Mouse (Mus musculus): Measurements from ENCODE around the gene Prss50. TPM values are rescaled to one million over a fixed set of nuclear protein-coding genes. Genes with fewer than 3 reads are reported as not detected.

Gene Prss50
- polyA plus RNA-seq, 1 experiment = 6.9 TPM

DNA sequence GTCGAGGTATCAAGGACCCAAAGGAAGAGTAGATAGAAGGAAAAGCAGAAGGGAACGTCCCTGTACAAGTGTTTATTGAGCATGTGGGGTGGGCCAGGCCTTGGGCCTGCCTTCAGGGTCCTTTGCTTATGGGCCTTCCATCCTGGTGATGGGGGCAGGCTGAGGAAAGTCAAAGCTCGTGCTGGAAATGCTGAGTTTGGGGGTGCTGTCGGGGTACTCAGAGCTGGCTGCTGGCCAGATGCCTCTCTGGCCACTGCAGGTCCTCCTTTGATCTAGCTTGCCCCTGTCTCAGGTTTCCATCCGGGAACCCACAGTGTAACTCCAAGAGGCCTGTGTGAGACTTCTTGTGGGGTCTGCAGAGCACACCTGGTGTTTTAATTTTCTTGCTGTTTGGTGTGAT, 756 bp downstream of the Prss50 start:
- WGBS = 73% methylated on average over 5 of the region's 5 CpGs
- 0 out of 2 replicates have a peak overlapping the region, but pooled peaks have one; percentile 21 for H3K27ac ChIP-seq (ENCODE audit: control insufficient read depth, insufficient read depth, low read depth, low read length, poor library complexity)
- TF ChIP-seq POLR2A (IDR thresholded peaks at IDR 0.05; ENCODE audit: borderline replicate concordance, control insufficient read depth, low read depth, low read length) = no peak
- TF ChIP-seq CTCF (IDR thresholded peaks at IDR 0.05; ENCODE audit: control insufficient read depth, insufficient read depth, low read length) = no peak
- H3K4me3 ChIP-seq (replicated peaks; ENCODE audit: control insufficient read depth, low read depth, low read length) = no peak overlapping the region
- H3K4me1 ChIP-seq (ENCODE audit: control insufficient read depth, insufficient read depth, low read length) = peaks cover 2% of the 10 kb centered on the region; the same call in 1 of the 2 replicates

DNA sequence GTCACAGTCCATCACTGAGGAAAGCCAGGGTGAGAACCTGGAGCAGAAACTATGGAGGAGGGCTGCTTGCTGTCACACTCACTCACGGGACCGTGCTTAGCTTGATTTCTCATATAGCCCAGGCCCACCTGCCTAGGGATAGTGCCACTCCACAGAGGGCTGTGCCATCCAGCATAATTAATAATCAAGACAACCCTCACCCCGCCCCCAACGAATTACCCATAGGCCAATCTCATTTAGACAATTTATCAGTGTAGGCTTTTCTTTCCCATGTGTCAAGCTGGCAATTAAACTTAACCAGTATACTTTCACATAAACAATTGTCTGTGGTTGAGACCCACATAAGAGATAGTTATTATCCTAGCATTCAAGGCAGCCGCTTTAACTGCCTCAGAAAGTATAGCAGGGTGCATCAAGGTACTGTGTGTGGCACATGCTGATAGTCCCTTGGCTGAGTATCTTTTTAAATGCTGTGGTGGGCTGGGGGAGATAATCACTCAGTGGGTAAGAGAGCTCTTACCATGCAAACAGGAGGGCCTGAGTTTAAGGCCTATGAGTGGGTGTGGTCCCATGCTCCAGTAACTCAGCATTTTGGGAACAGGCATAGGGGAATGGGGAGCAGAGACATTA, 1.3 kb downstream of the Prss50 start:
- TF ChIP-seq CTCF (IDR thresholded peaks at IDR 0.05; ENCODE audit: control insufficient read depth, insufficient read depth, low read length) (no peak), POLR2A (IDR thresholded peaks at IDR 0.05; ENCODE audit: borderline replicate concordance, control insufficient read depth, low read depth, low read length) (no peak)
- 62% methylated on average over 5 of the region's 5 CpGs for WGBS
- Histone ChIP-seq H3K4me1 (ENCODE audit: control insufficient read depth, insufficient read depth, low read length) (peaks cover 2% of the 10 kb centered on the region; the same call in 1 of the 2 replicates), H3K27ac (ENCODE audit: control insufficient read depth, insufficient read depth, low read depth, low read length, poor library complexity) (0 out of 2 replicates have a peak overlapping the region, but pooled peaks have one; percentile 21), H3K4me3 (replicated peaks; ENCODE audit: control insufficient read depth, low read depth, low read length) (no peak overlapping the region)

DNA sequence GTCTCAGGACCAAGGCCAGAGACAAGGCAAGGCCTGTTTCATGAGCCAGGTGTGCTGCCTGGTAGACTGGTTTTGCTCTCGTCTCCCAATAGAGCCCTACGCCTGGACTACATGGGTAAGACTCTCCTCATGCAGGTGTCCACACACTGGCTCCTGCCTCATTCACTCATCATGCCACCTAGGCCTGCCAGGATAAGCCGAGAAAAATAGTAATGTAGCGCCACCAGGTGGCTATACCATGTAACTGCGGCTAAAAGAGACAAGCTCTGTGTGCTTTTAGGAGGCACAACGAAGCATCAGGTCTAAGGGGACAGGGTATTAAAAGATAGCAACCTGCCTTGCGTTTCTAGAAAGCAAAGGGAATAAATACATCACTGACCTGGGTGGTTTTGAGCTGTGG, 13.3 kb downstream of the Prss50 start:
- Histone ChIP-seq H3K4me3 (replicated peaks; ENCODE audit: control insufficient read depth, low read depth, low read length) (no peak overlapping the region), H3K27ac (ENCODE audit: control insufficient read depth, insufficient read depth, low read depth, low read length, poor library complexity) (no peak overlapping the region), H3K4me1 (ENCODE audit: control insufficient read depth, insufficient read depth, low read length) (no peaks in the 10 kb centered on the region)
- WGBS = 11% methylated on average over 7 of the region's 7 CpGs
- peak; percentile 52 for TF ChIP-seq CTCF (IDR thresholded peaks at IDR 0.05; ENCODE audit: control insufficient read depth, insufficient read depth, low read length)
- TF ChIP-seq POLR2A (IDR thresholded peaks at IDR 0.05; ENCODE audit: borderline replicate concordance, control insufficient read depth, low read depth, low read length) = no peak

DNA sequence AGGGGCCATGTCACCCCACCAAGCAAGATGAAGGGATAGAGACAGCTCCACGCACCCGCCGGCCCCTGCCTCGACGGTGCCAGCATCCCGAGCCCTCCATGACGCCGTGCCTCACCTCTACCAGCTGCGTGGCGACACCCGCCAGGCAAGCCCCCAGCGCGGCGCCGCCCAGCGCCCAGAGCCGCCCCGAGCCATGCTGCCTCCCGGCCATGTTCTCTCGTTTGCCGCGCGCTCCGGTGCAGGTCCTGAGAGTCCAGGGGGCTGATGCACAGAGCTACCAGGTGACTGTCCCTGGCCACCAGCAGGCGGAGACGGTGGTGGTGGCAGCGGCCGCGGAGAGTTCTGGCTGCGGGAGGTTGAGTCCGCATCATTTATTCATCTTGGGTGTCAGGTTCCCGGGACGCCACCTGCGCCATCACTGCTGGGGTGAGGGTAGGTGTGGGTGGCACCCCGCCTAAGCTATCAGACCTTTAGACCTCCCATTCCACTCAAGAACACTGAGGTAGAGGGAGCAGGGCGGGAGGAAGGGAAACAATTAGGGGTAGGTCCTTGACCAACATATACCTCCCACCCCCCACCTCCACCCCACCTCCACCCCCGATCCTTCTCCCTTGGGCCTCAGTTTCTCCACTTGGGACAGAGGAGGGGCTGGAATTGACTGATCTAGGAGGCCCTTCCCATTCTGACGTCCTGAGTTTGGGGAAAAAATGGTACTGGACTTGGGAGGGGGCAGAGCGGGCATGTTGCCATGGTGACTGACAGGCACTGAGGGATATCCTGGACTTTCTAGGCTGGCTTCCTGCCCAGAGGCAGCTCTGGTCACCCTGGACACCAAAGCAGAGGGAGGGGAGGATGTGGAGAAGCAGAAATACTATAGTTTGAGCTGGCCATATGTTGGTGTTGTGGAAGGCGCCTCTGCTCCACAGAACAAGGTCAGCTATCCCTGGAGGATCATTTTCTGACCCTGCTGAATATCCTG, 16.2 kb downstream of the Prss50 start:
- TF ChIP-seq POLR2A (IDR thresholded peaks at IDR 0.05; ENCODE audit: borderline replicate concordance, control insufficient read depth, low read depth, low read length) (no peak), CTCF (IDR thresholded peaks at IDR 0.05; ENCODE audit: control insufficient read depth, insufficient read depth, low read length) (no peak)
- H3K27ac ChIP-seq (ENCODE audit: control insufficient read depth, insufficient read depth, low read depth, low read length, poor library complexity) = no peak overlapping the region
- 26% methylated on average over 40 of the region's 40 CpGs for WGBS
- no peak overlapping the region for H3K4me3 ChIP-seq (replicated peaks; ENCODE audit: control insufficient read depth, low read depth, low read length)
- no peaks in the 10 kb centered on the region for H3K4me1 ChIP-seq (ENCODE audit: control insufficient read depth, insufficient read depth, low read length)

DNA sequence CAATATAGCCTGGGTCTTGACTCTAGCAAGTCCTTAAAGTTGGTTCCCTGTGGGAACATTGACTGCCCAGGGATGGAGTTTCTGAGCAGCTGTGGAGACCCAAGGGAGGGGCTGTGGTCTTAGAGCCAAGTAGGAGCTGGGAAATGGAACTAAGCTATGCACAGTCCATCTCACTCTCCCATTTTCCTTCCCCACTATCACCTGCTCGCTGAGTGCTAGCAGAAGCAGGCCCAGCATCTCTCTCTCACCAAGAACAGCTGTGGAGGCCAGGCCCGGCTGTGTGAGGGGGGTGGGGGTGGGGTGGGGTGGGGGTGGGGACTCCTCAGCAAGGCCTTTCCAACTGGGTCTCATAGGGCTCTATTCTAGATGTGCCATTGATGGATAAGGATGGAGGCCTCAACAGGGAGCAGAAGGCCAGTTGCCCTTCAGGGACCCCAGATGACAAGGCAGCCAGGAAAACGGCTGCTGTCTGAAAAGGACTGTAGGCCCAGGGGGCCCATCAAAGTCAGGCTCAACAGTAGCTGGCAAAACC, 17.0 kb downstream of the Prss50 start:
- H3K4me3 ChIP-seq (replicated peaks; ENCODE audit: control insufficient read depth, low read depth, low read length) = no peak overlapping the region
- H3K4me1 ChIP-seq (ENCODE audit: control insufficient read depth, insufficient read depth, low read length) = no peaks in the 10 kb centered on the region
- no peak overlapping the region for H3K27ac ChIP-seq (ENCODE audit: control insufficient read depth, insufficient read depth, low read depth, low read length, poor library complexity)
- TF ChIP-seq CTCF (IDR thresholded peaks at IDR 0.05; ENCODE audit: control insufficient read depth, insufficient read depth, low read length) = no peak
- no peak for TF ChIP-seq POLR2A (IDR thresholded peaks at IDR 0.05; ENCODE audit: borderline replicate concordance, control insufficient read depth, low read depth, low read length)
- WGBS = 62% methylated on average over 3 of the region's 3 CpGs

DNA sequence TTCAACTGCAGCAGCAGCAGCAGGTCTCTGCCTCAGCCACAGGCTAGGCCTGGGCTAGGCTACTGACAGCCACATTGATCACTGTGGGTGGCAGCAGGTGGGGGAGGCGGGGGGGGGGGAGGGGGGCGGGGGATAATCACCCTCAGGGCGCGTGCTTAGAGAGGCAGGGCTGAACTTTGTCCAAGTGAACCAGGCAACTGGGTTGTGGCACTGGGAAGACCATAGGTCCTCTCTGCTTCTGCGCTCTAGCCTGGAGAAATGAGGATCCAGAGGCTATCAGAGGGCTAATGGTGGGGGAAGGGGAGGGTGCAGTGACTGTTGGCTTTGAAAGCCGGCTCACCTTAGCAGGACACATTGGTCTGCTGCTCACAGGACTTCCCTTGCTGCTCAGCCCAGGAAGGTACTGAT, 17.5 kb downstream of the Prss50 start:
- WGBS = 77% methylated on average over 6 of the region's 6 CpGs

DNA sequence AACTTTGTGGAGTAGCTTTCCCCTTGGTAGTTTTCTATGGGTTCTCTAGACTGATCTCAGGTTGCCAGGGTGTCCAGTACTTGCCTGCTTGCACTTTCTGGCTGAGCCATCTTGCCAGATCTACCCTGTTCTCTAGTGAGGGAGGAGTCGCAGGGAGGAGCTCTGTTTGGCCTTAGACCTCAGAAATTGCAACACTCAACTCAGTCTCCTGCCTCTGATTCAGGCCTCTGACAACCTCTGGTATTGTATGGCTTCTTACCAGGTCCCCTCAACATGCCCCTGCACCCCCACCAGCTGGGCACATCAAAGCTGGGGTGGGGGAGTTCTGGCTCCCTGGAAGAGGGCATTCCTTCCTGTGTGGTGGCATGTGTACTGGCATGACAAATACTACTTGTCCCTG, 19.6 kb downstream of the Prss50 start:
- TF ChIP-seq POLR2A (IDR thresholded peaks at IDR 0.05; ENCODE audit: borderline replicate concordance, control insufficient read depth, low read depth, low read length) (no peak), CTCF (IDR thresholded peaks at IDR 0.05; ENCODE audit: control insufficient read depth, insufficient read depth, low read length) (no peak)
- H3K4me1 ChIP-seq (ENCODE audit: control insufficient read depth, insufficient read depth, low read length) = no peaks in the 10 kb centered on the region
- H3K4me3 ChIP-seq (replicated peaks; ENCODE audit: control insufficient read depth, low read depth, low read length) = no peak overlapping the region
- 27% methylated on average over 1 of the region's 1 CpGs for WGBS
- H3K27ac ChIP-seq (ENCODE audit: control insufficient read depth, insufficient read depth, low read depth, low read length, poor library complexity) = no peak overlapping the region

More for the DNA sequence above, 17.5 kb downstream of the Prss50 start:
- Histone ChIP-seq H3K4me1 (ENCODE audit: control insufficient read depth, insufficient read depth, low read length) (no peaks in the 10 kb centered on the region), H3K4me3 (replicated peaks; ENCODE audit: control insufficient read depth, low read depth, low read length) (no peak overlapping the region), H3K27ac (ENCODE audit: control insufficient read depth, insufficient read depth, low read depth, low read length, poor library complexity) (no peak overlapping the region)
- TF ChIP-seq POLR2A (IDR thresholded peaks at IDR 0.05; ENCODE audit: borderline replicate concordance, control insufficient read depth, low read depth, low read length) (no peak), CTCF (IDR thresholded peaks at IDR 0.05; ENCODE audit: control insufficient read depth, insufficient read depth, low read length) (no peak)

DNA sequence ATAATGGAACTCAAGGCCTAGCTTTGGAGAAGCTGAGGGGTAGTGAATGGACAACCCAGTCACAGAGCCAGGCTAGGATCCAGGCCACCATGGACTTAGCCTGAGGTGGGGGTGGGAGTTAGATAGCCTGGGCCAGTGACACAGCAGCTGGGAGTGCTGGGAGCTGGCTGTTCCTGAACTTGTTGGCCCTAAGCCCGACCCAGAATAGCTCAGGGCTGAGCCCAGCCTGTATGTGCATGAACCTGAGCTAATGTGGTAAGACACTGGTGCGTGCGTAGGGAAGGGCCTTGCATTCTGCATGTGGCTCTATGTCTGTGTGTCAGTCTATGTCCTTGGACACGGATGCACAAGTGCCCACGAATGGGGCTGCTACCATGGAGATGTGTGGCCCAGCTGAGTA, 20.1 kb downstream of the Prss50 start:
- H3K27ac ChIP-seq (ENCODE audit: control insufficient read depth, insufficient read depth, low read depth, low read length, poor library complexity) = no peak overlapping the region
- no peak overlapping the region for H3K4me3 ChIP-seq (replicated peaks; ENCODE audit: control insufficient read depth, low read depth, low read length)
- no peaks in the 10 kb centered on the region for H3K4me1 ChIP-seq (ENCODE audit: control insufficient read depth, insufficient read depth, low read length)
- TF ChIP-seq CTCF (IDR thresholded peaks at IDR 0.05; ENCODE audit: control insufficient read depth, insufficient read depth, low read length) = no peak
- no peak for TF ChIP-seq POLR2A (IDR thresholded peaks at IDR 0.05; ENCODE audit: borderline replicate concordance, control insufficient read depth, low read depth, low read length)
- WGBS = 70% methylated on average over 5 of the region's 5 CpGs
